Mouse (Mus musculus): Measurements from ENCODE around the gene Slc12a1.
A peak's percentile ranks its signal among the peaks of the same experiment; 100 is the strongest.

The Slc12a1 gene

DNA sequence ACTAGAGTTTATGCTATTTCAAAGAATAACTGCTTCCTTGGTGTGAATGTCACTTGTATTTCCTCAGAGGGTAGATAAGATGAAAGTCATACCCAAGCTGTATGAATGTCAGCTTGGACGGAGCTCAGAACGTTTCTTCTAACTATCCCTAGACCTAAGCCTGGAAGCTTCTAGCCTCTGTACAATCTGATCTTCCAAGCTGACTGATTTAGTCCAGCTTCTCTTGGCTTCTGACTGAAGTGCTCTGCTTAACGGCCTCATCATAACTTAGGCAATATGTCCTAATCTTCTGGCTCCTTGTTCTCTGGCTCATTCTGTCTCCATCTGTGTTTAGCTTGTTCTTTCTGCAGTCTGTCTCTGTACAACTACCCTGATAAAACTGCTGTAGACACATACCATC lies 102.3 kb downstream of the Slc12a1 start:
- DNase-seq (ENCODE audit: low spot score) = no peak

DNA sequence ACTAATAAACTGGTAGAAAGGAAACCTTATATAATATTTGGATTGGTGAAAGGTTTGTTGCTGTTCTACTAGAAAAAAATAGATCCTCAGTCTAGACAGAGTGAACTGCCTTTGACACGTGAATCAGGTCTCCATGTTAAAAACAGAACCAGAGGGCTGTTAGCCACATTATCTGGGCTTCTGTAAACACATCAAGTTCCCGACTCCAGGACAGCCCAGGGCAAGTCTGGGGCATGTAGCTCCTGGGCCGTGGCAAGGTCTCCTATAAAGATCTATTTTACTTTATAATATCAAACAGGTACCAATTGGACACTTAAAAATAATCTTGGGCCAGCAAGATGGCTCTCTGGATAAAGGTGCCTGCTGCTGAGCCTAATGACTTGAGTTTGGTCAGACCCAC lies 103.6 kb downstream of the Slc12a1 start:
- DNase-seq (ENCODE audit: low spot score) = no peak

DNA sequence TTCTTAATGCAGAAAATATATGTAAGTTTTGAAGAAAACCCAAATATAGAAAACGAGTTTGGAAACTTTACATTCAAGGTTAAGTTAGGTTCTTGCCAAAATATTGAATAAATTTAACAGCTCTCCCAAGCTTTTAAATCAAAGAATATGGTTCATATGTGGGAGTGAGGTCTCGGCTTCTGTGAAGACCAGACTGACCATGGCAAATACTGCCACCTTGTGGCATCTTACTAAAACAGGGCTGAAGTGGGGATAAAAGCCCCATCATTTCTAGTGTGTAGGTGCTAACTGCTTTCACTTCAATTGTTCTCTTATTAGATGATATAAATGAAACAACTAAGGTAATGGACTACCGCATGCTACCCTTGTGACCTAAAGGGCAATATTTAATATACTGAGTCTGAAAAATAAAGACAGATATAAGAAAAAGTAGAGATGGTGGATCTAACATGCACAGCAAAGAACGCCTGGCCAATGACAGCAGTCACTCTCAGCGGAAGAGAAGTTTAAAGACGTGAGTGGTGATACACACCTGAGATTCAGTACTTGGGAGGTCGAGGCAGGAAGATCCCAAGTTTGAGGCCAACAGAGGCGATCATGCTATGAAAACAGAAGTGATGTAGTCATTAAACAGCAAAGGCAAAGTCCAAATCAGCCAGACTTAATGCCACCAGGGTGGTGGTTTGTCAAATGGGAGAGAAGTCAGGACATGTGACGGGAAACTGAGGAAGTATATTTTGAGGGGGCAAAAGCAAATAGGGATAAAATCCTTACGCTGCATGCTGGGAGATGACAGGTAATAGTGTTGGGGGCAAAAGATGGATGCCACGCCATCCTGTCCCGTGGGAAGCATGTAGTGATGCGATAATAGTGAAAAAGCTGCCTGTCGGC lies 107.2 kb downstream of the Slc12a1 start:
- peak; percentile 67 for DNase-seq (ENCODE audit: low spot score)

DNA sequence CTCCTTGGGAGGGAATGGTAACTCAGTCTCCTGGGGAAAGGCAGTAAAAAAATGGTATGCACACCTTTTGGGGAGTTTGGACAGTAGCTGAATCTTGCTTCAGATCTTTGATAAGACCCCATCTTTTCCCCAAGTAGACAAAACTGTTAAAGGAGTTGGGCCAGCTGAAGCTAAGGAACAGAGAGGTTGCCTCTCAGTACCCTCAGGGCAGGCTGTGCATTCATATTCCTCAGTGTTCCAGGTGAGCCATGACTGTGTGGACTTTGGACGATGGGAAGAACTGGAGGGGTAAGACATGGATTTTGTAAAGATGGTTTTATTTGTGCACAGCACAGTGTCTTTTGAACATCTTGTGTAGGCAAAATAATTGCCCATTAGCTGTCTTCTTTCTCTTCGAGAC lies 108.0 kb downstream of the Slc12a1 start:
- DNase-seq (ENCODE audit: low spot score) = no peak

DNA sequence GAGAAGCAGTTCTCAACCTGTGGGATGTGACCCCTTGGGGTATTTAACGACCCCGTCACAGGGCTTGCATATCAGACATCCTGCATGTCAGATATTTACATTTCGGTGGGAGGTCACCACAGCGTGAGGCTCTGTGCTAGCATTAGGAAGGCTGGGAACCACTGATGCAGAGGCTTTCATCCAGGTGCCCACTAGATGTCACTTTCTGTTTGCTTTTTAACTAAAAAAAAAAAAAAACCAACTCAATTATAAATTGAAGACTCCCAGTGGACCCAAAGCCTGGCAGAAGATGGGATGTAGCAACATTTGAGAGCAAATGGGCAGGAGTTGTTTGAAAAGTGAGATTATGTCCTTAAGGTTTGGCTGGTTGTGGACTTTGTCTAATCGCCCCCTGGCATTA lies 110.8 kb downstream of the Slc12a1 start:
- peak; percentile 85 for DNase-seq (ENCODE audit: low spot score)

DNA sequence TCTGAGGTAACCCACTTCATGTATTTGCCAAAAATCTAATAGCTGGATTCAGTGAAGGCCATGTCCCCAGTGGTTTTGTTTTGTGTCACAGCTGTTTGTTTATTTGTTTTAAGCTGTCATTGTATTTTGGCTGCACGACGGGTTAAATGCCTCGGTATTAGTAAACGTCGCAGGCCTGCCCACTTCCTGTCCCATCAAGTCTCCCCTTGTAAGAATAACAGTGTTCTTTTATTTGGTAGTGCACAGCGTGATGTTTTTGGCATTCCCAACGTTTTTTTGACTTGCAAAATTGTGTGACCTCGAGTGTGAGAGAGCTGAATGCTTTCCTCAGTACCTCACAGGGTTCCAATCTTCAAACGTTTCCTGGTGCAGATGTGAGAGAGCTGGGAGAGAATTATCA lies 111.4 kb downstream of the Slc12a1 start:
- DNase-seq (ENCODE audit: low spot score) = peak; percentile 35

DNA sequence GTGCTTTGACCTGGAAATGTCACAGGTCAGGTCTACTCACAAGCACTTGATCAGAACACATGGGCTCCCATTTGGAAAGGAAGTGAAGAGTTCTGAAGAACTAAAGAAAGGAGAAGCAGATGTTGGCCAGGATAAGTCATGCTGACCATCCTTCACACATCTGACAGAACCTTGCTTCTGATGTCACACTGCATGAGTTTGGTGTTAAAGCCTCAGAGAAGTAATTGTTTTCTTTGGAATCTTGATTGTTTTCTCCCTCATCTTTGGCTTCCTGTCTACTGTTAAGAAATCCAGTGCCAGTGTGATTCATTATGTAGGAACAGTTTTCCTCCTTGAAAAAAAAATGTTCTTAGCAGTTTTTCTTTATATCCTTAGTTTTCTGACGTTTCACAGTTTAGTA lies 116.6 kb downstream of the Slc12a1 start:
- peak; percentile 63 for DNase-seq (ENCODE audit: low spot score)

DNA sequence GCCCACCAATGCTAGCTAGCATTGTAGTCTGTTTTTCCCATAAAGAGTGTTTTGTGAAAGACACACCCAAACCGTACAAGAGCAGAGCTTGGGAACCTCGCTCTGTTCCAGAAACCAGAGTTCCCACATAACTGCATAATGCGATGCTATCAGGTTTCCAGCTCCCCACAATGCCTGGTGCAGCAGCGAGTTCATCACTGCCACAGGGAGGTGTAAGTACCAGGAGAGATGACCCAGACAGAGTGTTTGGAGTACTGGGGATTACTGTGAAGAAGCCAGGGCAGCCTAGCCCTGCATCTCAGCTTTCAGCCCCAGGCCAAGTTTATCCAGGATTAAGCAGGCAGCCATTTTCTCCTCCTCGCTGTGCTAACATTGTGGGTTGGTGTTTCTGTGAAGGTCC lies 123.3 kb downstream of the Slc12a1 start:
- no peak for DNase-seq (ENCODE audit: low spot score)

DNA sequence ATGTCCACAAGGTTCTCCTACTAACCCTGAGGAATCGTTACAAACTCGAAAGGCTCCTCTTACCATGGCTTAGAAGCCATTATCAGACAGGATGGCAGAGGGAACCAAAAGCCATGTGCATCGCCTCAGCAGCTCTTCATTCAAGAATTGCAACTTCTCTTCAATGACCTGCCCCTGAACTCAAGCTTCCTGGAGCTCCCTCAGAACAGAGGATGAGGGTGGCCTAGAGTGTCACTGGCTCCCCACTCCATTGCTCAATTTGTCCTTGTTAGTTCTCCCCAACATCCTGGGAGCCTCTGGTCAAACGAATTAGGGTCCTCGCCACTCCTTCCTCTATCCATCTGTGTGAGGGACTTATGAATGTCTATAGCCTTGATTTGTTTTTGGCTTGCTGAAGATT lies 124.4 kb downstream of the Slc12a1 start:
- no peak for DNase-seq (ENCODE audit: low spot score)

DNA sequence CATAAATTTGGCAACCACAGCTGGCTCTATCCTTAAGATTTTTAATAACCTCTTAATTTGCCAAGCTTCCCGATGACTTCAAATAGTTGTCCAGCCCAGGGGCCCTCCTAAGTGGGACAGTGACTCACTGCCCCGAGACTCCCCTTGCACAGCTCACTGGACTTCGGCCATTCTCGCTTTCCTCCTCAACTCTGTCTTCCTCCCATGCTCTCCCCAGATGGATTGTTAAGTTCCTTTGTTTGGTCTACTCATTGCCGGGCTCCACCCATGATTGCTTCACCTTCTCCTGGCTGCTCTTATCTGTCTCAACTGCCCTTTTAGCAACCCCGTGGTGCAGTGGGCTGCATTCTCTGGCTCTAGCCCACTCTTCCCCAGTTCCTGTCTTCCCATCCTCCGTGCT lies 126.2 kb downstream of the Slc12a1 start:
- peak; percentile 25 for DNase-seq (ENCODE audit: low spot score)

Measured in adipocyte (in vitro differentiated cells).